Mouse (Mus musculus) lung, embryonic 15.5 days (tissue): ENCODE measurements around the gene Vars2. TPM values are rescaled to one million over a fixed set of nuclear protein-coding genes. Genes with fewer than 3 reads are reported as not detected.

ENCODE experiments used
- ATAC-seq: fragments of 200-750 bp; cut with Nextera tagmentation; 2 replicates; pipeline ENCODE4 v1.8.0; 2017; ENCODE audit warnings: moderate number of reproducible peaks, borderline replicate concordance; ENCODE audit not compliant: low FRiP score, low TSS enrichment; ENCODE audit errors: extremely low read depth
- H3K27ac ChIP-seq: fragments of 300-500 bp; sonication (generic); 2 replicates; pipeline ENCODE4 v1.5.1; 2015; ENCODE audit warnings: moderate library complexity, mild to moderate bottlenecking, inconsistent platforms
- H3K27me3 ChIP-seq: fragments of 300-500 bp; sonication (generic); 2 replicates; pipeline ENCODE4 v1.6.1; 2015; ENCODE audit warnings: inconsistent platforms
- H3K36me3 ChIP-seq: fragments of 300-500 bp; sonication (generic); 2 replicates; pipeline ENCODE4 v1.6.1; 2015; ENCODE audit warnings: inconsistent platforms
- H3K4me1 ChIP-seq: fragments of 300-500 bp; sonication (generic); 2 replicates; pipeline ENCODE4 v1.6.1; 2015; ENCODE audit warnings: inconsistent platforms
- H3K4me2 ChIP-seq: fragments of 300-500 bp; sonication (generic); 2 replicates; pipeline ENCODE4 v1.6.1; 2015; ENCODE audit warnings: inconsistent platforms, mild to moderate bottlenecking, moderate library complexity
- H3K4me3 ChIP-seq: fragments of 300-500 bp; sonication (generic); 2 replicates; pipeline ENCODE4 v1.5.1; 2015; ENCODE audit warnings: mild to moderate bottlenecking, inconsistent platforms
- H3K9ac ChIP-seq: fragments of 300-500 bp; sonication (generic); 2 replicates; pipeline ENCODE4 v1.6.1; 2015; ENCODE audit warnings: inconsistent platforms
- H3K9me3 ChIP-seq: fragments of 300-500 bp; sonication (generic); 2 replicates; pipeline ENCODE4 v1.6.1; 2016; ENCODE audit warnings: inconsistent platforms
- WGBS: fragments of 180-500 bp; shearing (Covaris S2); methylation state at CpG from one replicate; pipeline ENCODE4 v1.1.7; 2015; 5-methylcytosine and 5-hydroxymethylcytosine counted together
- polyA plus RNA-seq: library from polyadenylated mRNA; unstranded; fragments of >200 nt; fragmentation: Nextera tagmentation; extraction: Ambion mirVana; gene quantifications from 2 replicates; pipeline ENCODE4 v1.2.1, GENCODE M21; 2015

Vars2 gene
- polyA plus RNA-seq, 1 experiment from 2014 or later: 22.4 TPM

DNA sequence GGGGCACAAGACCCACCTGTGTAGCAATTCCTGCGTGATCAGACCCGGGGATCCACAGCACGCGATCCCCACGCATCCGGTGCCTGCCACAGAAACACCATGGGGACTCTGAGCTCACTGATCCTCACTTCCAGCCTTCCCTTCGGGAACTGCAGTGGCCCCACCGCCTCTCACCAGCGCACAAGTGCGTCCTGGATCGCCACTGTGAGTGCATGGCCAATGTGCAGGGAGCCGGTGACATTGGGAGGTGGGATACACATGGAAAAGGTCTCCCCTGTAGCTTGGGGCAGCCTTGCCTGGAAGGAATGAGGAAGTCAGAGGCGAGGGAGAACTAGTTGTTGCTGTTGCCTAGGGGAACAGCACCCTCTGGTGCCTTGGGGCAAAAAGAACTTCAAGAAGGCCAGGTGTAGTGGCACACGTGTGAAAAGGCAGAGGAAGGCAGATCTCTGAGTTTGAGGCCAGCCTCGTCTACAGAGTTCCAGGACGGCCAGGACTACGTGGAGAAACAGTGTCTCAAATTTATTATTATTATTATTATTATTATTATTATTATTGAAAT, 1.4 kb downstream of the Vars2 start:
- Histone ChIP-seq H3K27me3 (no peaks in the 10 kb centered on the region), H3K4me1 (peaks cover 17% of the 10 kb centered on the region), H3K27ac (0 out of 2 replicates have a peak overlapping the region, but pooled peaks have one; percentile 34), H3K36me3 (peaks cover 22% of the 10 kb centered on the region; the same call in 1 of the 2 replicates), H3K9me3 (no peaks in the 10 kb centered on the region), H3K9ac (no peak overlapping the region), H3K4me3 (peak overlapping the region; percentile 57; the same call in 1 of the 2 replicates), H3K4me2 (peak overlapping the region; percentile 93)
- ATAC-seq: no peak
- 65% methylated on average over 17 of the region's 17 CpGs for WGBS

DNA sequence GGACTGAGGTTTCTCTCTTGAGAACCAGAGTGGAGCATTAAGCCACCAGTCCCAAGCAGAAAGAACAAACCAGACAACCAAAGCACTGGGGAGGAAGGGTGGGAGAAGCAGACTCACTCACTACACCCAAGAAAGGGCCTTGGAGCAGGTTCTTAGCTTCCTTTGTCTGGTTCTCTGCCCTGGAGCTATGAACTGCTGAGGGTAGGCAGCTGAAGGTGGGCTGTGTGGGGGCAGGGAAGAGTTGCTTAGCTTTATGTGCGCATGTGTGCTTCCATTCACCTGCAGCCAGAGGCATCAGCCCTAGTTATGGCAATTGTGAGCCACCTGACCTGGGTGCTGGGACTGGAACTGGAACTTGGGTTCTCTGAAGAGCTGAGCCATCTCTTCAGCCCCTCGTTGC, 14.3 kb downstream of the Vars2 start:
- WGBS: 68% methylated on average over 2 of the region's 2 CpGs
- H3K4me1 ChIP-seq: peaks cover 39% of the 10 kb centered on the region
- H3K4me2 ChIP-seq: peak overlapping the region; percentile 29; the same call in 1 of the 2 replicates
- H3K4me3 ChIP-seq: no peak overlapping the region; the same call in 1 of the 2 replicates
- no peak for ATAC-seq
- peak overlapping the region; percentile 72 for H3K27ac ChIP-seq
- H3K27me3 ChIP-seq: no peaks in the 10 kb centered on the region
- peaks cover 34% of the 10 kb centered on the region for H3K36me3 ChIP-seq
- H3K9ac ChIP-seq: 0 out of 2 replicates have a peak overlapping the region, but pooled peaks have one; percentile 4
- no peaks in the 10 kb centered on the region for H3K9me3 ChIP-seq

DNA sequence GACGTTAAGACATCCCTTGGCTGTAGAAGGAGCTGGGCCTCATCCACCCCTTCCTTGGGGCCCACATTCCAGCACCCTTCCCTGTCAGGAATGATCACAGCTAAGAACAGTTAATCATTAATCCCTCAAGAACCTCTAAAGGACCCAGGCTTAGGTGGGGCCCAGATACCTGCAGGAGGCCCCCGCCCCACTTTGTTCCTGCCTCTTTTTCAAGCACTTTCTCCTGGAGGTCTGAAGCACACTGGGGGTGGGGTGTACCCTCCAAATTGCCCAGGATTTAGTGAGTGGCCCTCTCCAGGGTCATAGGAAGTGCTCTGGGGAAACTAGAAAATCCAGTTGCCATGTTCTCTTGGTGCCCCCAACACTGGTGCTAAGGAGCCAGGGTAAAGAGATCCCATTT, 18.0 kb downstream of the Vars2 start:
- no peaks in the 10 kb centered on the region for H3K9me3 ChIP-seq
- WGBS: 28% methylated on average over 2 of the region's 2 CpGs
- peak; percentile 92 for ATAC-seq
- peak overlapping the region; percentile 30 for H3K4me3 ChIP-seq
- H3K27ac ChIP-seq: peak overlapping the region; percentile 95
- H3K27me3 ChIP-seq: no peaks in the 10 kb centered on the region
- H3K4me1 ChIP-seq: peaks cover 25% of the 10 kb centered on the region
- H3K9ac ChIP-seq: no peak overlapping the region; the same call in 1 of the 2 replicates
- H3K4me2 ChIP-seq: peak overlapping the region; percentile 51
- no peaks in the 10 kb centered on the region for H3K36me3 ChIP-seq

DNA sequence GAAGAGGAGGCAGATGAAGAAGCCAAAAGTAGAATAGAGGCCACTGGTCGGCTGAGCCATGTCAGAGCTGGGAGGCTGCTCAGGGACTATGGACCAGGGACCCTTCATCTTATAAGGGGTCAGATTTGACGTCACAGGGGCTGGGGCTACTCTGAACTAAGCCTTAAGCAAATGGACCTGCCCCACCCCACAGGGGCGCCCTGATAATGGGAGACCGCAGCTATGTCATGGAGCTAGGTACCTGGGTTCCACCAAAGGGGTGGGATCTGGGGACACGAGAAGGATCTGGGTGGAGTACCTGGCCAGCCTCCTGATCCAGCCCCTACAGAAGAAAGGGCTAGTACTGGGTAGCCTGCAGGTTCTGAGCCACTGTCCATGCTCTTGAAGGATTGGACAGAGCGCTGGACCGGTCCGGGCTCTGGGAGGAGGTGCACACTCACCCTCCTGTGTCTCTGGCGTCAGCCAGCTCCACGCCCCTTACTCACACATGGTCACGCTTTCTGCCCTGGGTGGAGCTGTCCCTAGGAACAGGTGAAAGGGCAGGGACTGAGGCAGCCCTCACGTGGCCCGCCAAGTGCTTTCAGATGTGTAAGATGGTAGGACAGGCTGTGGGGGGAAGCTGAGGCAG, 23.7 kb downstream of the Vars2 start, which contains the start of gene Mucl3:
TSS of gene Mucl3 (minus strand) at position 87 of the 628 bp plus-strand sequence.
- Histone ChIP-seq H3K27me3 (no peaks in the 10 kb centered on the region), H3K9ac (no peak within 1 kb of the TSS), H3K27ac (no peak within 1 kb of the TSS), H3K36me3 (no peaks in the 10 kb centered on the region), H3K4me3 (no peak within 1 kb of the TSS), H3K4me1 (peaks cover 15% of the 10 kb centered on the region), H3K9me3 (no peaks in the 10 kb centered on the region), H3K4me2 (no peak within 1 kb of the TSS)
- 66% methylated on average over 13 of the region's 13 CpGs for WGBS
- ATAC-seq: no peak

DNA sequence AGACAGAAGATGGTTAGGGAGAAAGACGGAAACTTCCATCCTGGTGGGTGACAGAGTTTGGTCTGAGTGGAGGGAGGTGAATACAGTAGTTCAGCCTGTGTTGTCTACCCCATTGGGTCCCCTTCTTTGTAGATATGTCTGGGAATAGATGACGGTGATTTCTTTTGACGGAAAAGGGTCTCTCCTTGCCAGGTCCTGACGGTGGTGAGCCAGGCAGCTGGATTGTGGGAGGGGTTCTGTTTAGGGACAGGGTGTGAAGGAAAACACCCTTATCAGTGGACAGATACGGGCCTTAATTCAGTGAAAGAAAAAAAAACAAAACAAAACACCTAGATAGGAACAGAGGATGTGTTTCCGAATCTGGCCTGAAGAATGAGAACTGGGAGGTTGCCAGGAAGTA, 28.0 kb downstream of the Vars2 start:
- 52% methylated on average over 6 of the region's 6 CpGs for WGBS
- no peak for ATAC-seq
- Histone ChIP-seq H3K27ac (peak overlapping the region; percentile 91), H3K36me3 (no peaks in the 10 kb centered on the region), H3K4me2 (peak overlapping the region; percentile 49), H3K9me3 (no peaks in the 10 kb centered on the region), H3K4me3 (peak overlapping the region; percentile 13; the same call in 1 of the 2 replicates), H3K27me3 (peaks cover 5% of the 10 kb centered on the region; the same call in 1 of the 2 replicates), H3K9ac (no peak overlapping the region), H3K4me1 (peaks cover 40% of the 10 kb centered on the region)

DNA sequence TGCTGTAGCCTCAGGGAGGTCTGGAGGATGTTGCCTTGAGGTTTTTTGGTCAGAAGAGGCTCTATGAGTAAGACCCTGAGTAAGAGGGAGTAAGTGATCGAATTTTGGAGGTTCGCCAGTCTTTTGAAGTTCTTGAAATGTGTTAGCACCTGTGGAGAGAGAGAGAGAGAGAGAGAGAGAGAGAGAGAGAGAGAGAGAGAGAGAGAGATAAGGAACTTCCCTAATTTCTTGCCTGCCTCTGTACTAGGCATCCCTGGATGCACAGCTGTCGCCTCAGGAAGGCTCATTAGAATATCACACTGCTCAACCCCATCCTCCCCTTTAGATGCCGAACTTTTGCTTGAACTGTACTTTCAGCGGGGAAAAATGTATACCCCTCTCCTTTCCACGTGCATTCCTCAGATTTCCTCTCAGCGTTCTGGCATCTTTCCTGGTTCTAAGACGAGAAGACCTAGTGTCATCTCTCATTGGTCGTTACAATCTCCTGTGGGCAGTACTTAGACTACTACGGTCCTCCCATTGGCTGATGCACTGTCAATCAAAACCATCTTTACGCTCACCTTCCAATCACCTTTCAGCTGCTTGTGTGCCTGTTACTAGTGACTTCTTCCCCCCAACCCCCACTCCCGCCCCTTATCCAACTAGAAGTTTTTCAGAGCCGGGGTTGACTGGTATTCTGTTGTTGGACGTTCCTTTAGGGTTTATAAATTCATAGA, 28.8 kb downstream of the Vars2 start:
- H3K36me3 ChIP-seq: no peaks in the 10 kb centered on the region
- H3K4me2 ChIP-seq: peak overlapping the region; percentile 49
- H3K4me3 ChIP-seq: peak overlapping the region; percentile 13; the same call in 1 of the 2 replicates
- peaks cover 43% of the 10 kb centered on the region for H3K4me1 ChIP-seq
- H3K9me3 ChIP-seq: no peaks in the 10 kb centered on the region
- ATAC-seq: peak; percentile 90
- H3K27ac ChIP-seq: peak overlapping the region; percentile 91
- 0 out of 2 replicates have a peak overlapping the region, but pooled peaks have one; percentile 14 for H3K9ac ChIP-seq
- WGBS: 13% methylated on average over 14 of the region's 14 CpGs
- H3K27me3 ChIP-seq: peaks cover 5% of the 10 kb centered on the region; the same call in 1 of the 2 replicates

DNA sequence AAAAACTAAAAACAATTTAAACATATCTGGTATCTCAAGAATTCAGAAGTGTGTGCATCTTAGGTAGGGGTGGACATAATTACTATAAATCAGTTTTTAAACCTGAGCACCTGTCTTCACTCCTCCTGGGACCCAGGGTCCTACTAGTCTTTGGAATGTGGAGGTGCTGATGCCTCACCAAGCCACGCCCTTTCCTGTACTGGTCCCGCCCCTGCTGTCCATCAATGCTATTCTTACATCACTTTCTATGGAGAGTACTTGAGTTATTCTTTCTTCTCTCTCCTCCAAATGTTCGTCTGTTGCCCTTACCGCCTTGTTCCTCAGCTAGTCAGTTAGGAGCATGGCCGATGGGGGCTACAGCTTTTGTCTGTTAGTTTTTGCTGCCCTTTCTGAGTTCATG, 31.0 kb downstream of the Vars2 start:
- Histone ChIP-seq H3K4me1 (peaks cover 43% of the 10 kb centered on the region), H3K36me3 (no peaks in the 10 kb centered on the region), H3K4me2 (peak overlapping the region; percentile 76), H3K9ac (no peak overlapping the region), H3K27me3 (peaks cover 5% of the 10 kb centered on the region; the same call in 1 of the 2 replicates), H3K27ac (peak overlapping the region; percentile 91), H3K4me3 (peak overlapping the region; percentile 44; the same call in 1 of the 2 replicates), H3K9me3 (no peaks in the 10 kb centered on the region)
- WGBS: 30% methylated on average over 5 of the region's 5 CpGs
- no peak; the same call in 1 of the 2 replicates for ATAC-seq

DNA sequence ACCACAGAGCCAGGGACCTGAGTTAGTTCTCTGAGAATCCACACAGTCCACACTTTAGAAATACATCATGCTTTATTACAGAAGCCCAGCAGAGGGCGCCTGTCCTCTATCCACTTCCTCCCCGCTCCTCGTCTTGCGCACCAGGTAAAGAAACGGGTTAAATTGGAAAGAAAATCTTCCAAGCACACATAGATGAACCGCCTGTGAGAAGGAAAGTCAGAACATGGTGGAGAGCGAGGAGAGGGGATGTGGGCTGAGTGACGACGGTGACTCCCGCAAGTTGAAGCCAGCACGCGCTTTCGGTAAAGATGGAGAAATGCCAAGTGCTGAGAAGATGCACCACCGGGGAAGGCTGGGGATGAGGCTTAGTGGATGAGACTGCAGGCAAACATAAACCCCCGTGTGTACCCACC, 31.7 kb downstream of the Vars2 start:
- ATAC-seq: no peak; the same call in 1 of the 2 replicates
- Histone ChIP-seq H3K9ac (0 out of 2 replicates have a peak overlapping the region, but pooled peaks have one; percentile 34), H3K27ac (peak overlapping the region; percentile 91), H3K9me3 (no peaks in the 10 kb centered on the region), H3K27me3 (peaks cover 5% of the 10 kb centered on the region; the same call in 1 of the 2 replicates), H3K36me3 (no peaks in the 10 kb centered on the region), H3K4me2 (peak overlapping the region; percentile 76), H3K4me1 (peaks cover 43% of the 10 kb centered on the region), H3K4me3 (peak overlapping the region; percentile 44)
- WGBS: under 1% methylated on average over 15 of the region's 15 CpGs

DNA sequence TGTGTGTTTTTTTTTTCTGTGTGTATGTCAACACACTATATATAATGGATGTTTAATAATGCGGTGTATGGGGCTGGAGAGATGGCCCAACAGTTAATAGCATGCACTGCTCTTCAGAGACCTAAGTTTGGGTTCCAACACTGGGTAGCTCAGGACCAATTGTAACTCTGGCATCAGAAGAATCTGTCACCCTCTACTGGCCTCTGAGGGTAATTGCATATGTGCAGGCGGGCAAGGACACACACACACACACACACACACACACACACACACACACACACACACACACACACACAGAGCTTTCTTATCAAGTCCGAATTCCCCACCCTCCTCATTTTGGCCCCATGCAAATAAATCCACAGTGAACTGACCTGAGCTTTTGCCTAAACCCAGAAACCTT, 32.2 kb downstream of the Vars2 start:
- WGBS: 75% methylated on average over 3 of the region's 3 CpGs
- H3K27me3 ChIP-seq: peaks cover 5% of the 10 kb centered on the region; the same call in 1 of the 2 replicates
- peak overlapping the region; percentile 31; the same call in 1 of the 2 replicates for H3K27ac ChIP-seq
- no peak for ATAC-seq
- no peak overlapping the region for H3K9ac ChIP-seq
- H3K4me3 ChIP-seq: no peak overlapping the region
- peaks cover 43% of the 10 kb centered on the region for H3K4me1 ChIP-seq
- peak overlapping the region; percentile 76; the same call in 1 of the 2 replicates for H3K4me2 ChIP-seq
- H3K9me3 ChIP-seq: no peaks in the 10 kb centered on the region
- no peaks in the 10 kb centered on the region for H3K36me3 ChIP-seq

DNA sequence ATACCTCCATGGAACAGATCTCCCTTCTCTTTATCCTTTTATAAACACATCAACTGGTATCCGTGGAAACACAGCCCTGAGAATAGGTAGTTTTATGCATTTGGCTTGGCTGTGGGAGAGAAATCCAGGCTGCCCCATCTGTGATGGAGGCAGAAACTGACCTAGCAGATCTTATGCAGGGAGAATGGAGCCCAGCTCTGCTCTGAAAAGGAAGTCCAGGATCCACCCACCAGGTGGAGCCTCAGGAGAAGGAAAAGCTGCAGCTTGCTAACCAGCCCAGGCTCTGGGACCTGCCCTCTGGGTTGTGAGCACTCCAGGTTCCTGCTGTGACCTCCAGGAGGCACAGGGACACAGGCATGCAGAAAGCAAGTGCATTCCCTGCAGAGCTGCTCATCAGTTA, 33.4 kb downstream of the Vars2 start:
- Histone ChIP-seq H3K27ac (peak overlapping the region; percentile 44; the same call in 1 of the 2 replicates), H3K36me3 (no peaks in the 10 kb centered on the region), H3K4me3 (no peak overlapping the region), H3K9ac (no peak overlapping the region), H3K27me3 (peaks cover 5% of the 10 kb centered on the region; the same call in 1 of the 2 replicates), H3K9me3 (no peaks in the 10 kb centered on the region), H3K4me1 (peaks cover 33% of the 10 kb centered on the region), H3K4me2 (no peak overlapping the region)
- no peak for ATAC-seq
- WGBS: 9% methylated on average over 1 of the region's 1 CpGs

DNA sequence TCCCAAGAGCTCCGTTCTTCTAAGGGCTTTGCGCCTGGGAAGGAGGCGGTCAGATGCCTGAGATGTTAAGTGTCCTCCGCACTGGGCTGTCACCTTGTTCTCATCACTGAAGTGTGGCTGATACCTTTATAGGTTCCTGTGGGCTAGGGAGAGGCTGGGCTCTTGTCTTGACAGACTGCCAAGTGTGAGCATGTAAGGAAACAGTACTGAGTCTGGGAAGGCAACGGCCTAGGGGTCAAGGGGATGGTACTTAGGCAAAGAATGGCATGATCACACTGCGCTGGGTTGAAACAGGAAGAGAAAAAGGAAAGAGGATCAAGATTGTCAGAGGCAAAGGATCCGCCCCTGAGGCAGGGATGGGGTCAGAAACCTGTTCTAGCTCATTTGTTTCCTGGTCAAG, 40.9 kb downstream of the Vars2 start, which contains the start of gene Gm9573:
TSS of gene Gm9573 (minus strand) at position 101 of the 400 bp plus-strand sequence.
- no peaks in the 10 kb centered on the region for H3K36me3 ChIP-seq
- no peaks in the 10 kb centered on the region for H3K27me3 ChIP-seq
- 68% methylated on average over 7 of the region's 7 CpGs for WGBS
- no peaks in the 10 kb centered on the region for H3K9me3 ChIP-seq
- ATAC-seq: no peak
- no peak within 1 kb of the TSS for H3K4me3 ChIP-seq
- H3K4me2 ChIP-seq: no peak within 1 kb of the TSS
- no peak within 1 kb of the TSS for H3K9ac ChIP-seq
- no peaks in the 10 kb centered on the region for H3K4me1 ChIP-seq
- no peak within 1 kb of the TSS for H3K27ac ChIP-seq
